Mouse (Mus musculus) c-Kit-negative CD71-positive TER-119-positive erythroid progenitor cells, embryonic 14.5 days (primary cell): ENCODE results near the gene Mrpl14.
A peak's percentile ranks its signal among the peaks of the same experiment; 100 is the strongest.

Experiments used
- DNase-seq: peaks from one replicate; pipeline ENCODE4 v3.0.0-alpha.2; 2013; ENCODE audit warnings: low read depth, low spot score

The Mrpl14 gene

DNA sequence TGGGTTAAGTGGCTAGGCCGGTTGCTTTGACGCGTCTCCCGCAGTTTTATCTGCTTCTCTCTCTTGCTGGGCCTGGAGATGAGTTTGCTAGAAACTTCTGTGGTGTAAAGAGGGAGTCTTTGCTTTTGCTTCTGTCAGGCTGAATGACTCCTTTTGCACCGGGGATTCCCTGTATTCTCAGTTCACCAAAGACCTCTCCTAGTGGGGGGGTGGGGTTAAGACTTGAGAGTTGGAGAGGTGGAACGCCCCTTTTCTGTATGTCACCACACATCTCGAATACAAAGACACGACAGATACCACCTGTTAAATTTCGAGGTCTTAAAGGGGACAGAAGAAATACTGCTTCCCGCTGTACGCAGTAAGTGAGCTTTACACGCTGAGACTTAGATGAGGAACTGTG is 594 bp downstream of the Mrpl14 start, which contains the start of gene Tmem63b:
Tmem63b (minus strand) TSS at position 190 of the 400 bp plus-strand sequence.
- no peak for DNase-seq

DNA sequence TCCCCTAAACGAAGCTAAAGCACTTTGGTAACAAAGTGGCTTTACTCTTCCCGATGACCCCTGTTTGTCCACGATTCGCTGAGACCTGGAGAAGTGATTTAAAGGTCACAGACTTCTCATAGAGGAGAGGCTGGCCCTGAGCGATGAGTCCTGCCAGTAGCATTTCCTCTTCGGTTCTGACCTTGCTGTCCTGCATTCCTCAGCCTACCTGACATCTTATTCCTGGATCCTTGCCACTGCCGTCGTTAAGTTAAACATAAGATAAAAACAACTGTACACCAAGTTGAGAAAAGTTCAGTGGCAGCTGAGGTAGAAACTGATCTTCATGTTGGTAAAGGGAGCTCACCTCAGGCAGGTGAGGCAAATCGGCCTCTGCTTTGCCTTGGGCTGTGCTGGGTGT is 3.0 kb downstream of the Mrpl14 start:
- DNase-seq, result no peak

DNA sequence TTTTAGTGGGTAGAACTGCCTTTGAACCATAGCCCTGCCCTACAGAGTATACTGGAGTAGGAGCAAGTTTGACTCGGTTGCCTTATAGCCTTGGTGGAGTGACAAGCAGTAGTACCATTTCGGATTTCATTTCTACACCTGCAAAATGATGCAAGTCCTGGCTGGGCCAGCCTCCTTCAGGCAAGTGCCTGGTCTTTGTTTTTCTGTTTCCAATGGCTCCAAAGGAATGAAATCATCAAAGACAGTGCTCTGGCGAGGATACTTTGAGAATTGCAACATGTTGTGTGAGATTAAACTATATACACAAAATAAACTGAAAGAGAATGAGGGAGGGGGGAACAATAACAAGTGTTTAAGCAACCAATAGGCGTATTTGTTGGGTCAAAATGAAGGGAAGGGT is 3.9 kb downstream of the Mrpl14 start:
- DNase-seq, result no peak

DNA sequence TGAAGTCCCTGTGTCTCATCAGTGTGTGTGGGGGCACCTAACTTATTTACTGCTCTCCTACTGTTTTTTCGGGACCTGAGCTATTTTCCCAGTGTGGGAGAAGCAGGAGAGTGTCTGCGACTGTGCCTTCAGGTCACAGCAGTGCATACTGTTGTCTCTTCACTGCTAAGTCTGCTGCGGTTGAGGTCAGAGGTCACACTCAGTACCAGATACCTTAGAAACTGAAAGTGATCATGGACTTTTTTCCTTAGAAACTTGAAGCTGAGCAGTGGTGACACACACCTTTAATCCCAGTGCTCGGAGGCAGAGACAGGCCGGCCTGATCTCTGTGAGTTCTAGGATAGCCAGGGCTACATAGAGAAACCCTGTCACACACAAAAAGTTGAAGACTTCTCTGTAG is 6.0 kb downstream of the Mrpl14 start:
- DNase-seq, result no peak

- no peak for DNase-seq
Measured at GRCm38 (mm10) chr17:45693812-45694565, 7.9 kb downstream of the Mrpl14 start.

GRCm38 (mm10) chr17:45695227-45696120 is 9.4 kb downstream of the Mrpl14 start:
- no peak for DNase-seq

DNA sequence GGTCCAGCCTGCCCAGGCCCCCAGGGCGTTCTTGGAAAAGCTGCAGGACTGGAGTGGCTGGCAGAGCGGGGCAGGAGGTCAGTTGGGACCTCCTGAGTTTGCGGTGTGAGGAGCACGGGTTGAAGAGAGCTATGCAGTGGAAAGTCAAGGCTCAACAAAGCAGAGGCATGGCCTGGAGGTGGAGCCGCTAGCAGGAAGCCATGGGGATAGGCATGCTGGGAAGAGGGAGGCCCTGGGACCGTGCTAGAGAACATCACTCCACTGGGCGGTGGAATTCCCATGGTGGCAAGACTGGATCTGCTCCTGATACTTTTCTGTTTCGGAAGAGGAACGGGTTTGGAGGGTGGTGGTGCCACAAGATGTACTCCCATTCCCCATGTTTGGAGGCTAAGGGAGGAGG is 10.9 kb downstream of the Mrpl14 start:
- no peak for DNase-seq

- no peak for DNase-seq
Measured at GRCm38 (mm10) chr17:45698368-45698767, 12.2 kb downstream of the Mrpl14 start.

- no peak for DNase-seq
Measured at GRCm38 (mm10) chr17:45699039-45699740, 13.1 kb downstream of the Mrpl14 start.

GRCm38 (mm10) chr17:45700496-45701235 is 14.5 kb downstream of the Mrpl14 start:
- DNase-seq, result no peak

DNA sequence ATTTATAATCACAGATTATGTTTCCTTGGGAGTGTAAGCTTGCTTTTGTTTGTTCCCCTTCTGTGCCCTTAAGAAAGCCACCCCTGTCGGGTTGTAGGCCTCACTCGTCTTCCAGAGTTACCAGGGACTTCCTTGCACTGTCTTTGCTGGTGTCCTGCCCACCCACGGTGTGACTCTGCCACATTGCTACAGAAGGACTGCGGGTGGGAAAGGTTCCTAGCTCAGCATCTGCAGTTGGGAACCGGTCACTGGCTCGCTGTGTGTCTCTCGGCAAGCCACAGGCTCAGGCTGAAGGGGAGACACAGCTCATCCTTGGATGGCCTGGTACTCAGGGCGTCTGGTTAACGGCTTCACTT is 15.1 kb downstream of the Mrpl14 start:
- no peak for DNase-seq

DNA sequence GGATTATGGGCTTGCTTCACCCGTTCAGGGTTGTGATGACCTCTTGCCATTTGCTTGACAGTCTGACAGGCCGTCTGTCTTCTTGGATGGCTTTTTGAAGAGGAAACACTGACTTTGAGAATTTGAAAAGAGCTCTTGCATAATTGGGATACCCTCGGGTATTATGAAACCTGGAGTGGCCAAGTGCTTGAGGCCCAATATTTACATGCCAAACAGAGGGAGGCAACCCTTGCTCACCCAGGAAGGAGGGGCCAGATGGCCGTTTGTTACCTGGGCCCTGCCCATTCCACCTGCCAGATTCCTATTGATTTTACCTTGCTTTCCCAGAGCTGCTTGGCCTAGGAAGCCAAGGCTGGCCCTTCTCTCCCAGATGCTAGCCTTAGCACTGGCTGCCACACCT is 16.1 kb downstream of the Mrpl14 start:
- no peak for DNase-seq

GRCm38 (mm10) chr17:45703187-45703586 is 17.1 kb downstream of the Mrpl14 start:
- no peak for DNase-seq

- no peak for DNase-seq
Measured at GRCm38 (mm10) chr17:45706796-45707195, 20.7 kb downstream of the Mrpl14 start.

DNA sequence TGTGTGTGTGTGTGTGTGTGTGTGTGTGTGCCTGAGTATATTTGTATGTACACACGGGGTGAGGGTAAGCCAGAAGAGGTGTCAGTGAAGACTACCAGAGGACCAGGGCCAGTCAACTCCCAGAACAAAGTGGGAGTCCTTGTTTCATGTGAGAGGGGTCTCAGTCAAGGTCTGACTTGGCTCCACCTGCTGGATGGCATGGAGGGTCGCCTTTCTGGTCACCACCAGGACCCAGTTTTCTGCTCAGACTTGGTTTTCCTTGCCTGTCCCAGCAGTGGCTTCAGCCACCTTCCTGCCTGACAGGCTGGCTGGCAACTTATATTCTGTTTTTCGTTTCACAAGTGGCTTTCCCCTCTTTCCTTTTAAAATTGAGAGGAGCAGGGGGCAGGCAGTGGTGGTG is 21.3 kb downstream of the Mrpl14 start:
- no peak for DNase-seq

- no peak for DNase-seq
Measured at GRCm38 (mm10) chr17:45708179-45708578, 22.1 kb downstream of the Mrpl14 start.

DNA sequence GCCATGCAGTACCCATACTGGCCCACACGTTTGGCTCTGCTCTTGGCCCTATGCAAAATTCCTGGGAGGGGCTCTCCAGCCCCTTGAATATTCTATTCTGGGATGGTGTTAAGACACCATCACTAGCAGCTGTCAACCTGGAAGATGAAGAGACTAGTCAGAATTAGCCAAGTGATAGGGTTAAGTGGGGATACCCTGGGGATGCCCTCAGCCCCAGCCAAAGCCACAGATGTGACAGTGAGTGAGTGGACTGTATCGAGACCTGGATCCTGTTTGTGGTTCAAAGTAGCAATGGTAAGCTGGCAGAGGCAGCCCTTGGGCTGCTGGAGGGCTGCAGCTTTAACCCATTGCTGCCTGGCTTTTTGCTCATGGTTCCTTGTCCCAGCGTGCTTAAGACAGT is 23.7 kb downstream of the Mrpl14 start:
- no peak for DNase-seq

GRCm38 (mm10) chr17:45710407-45710806 is 24.3 kb downstream of the Mrpl14 start:
- DNase-seq, result no peak

- DNase-seq, result no peak
Measured at GRCm38 (mm10) chr17:45711525-45711924, 25.4 kb downstream of the Mrpl14 start.

- no peak for DNase-seq
Measured at GRCm38 (mm10) chr17:45718323-45718722, 32.2 kb downstream of the Mrpl14 start.

- peak; percentile 59 for DNase-seq
Measured at GRCm38 (mm10) chr17:45723732-45724573, 37.8 kb downstream of the Mrpl14 start.
